Mouse (Mus musculus) forebrain, postnatal 0 days (tissue): ENCODE data around the gene Plcd3. TPM values are rescaled to one million over a fixed set of nuclear protein-coding genes. Genes with fewer than 3 reads are reported as not detected.

Experiments used
- ATAC-seq: fragments of 200-750 bp; cut with Nextera tagmentation; 2 replicates; pipeline ENCODE4 v1.8.0; 2017; ENCODE audit warnings: mild to moderate bottlenecking, moderate library complexity
- DNase-seq: peaks from one replicate; pipeline ENCODE4 v3.0.0-alpha.2; 2015
- H3K27ac ChIP-seq: fragments of 300-500 bp; sonication (generic); 2 replicates; pipeline ENCODE4 v1.5.1; 2014; ENCODE audit warnings: low read depth, mild to moderate bottlenecking, antibody characterized with exemption, low read length, moderate library complexity, mixed read lengths
- H3K27me3 ChIP-seq: fragments of 300-500 bp; sonication (generic); 2 replicates; pipeline ENCODE4 v1.6.1; 2014; ENCODE audit warnings: mild to moderate bottlenecking, low read length, mixed read lengths; ENCODE audit not compliant: insufficient read depth
- H3K36me3 ChIP-seq: fragments of 300-500 bp; sonication (generic); 2 replicates; pipeline ENCODE4 v1.6.1; 2014; ENCODE audit warnings: mild to moderate bottlenecking, moderate library complexity; ENCODE audit not compliant: insufficient read depth
- H3K4me1 ChIP-seq: fragments of 300-500 bp; sonication (generic); 2 replicates; pipeline ENCODE4 v1.6.1; 2014; ENCODE audit warnings: antibody characterized with exemption; ENCODE audit not compliant: insufficient read depth
- H3K4me2 ChIP-seq: fragments of 300-500 bp; sonication (generic); 2 replicates; pipeline ENCODE4 v1.6.1; 2014; ENCODE audit warnings: low read depth, mild to moderate bottlenecking, moderate library complexity
- H3K4me3 ChIP-seq: fragments of 300-500 bp; sonication (generic); 2 replicates; pipeline ENCODE4 v1.5.1; 2014; ENCODE audit warnings: low read depth, low read length, mixed read lengths
- H3K9ac ChIP-seq: fragments of 300-500 bp; sonication (generic); 2 replicates; pipeline ENCODE4 v1.6.1; 2014; ENCODE audit warnings: mild to moderate bottlenecking
- H3K9me3 ChIP-seq: fragments of 300-500 bp; sonication (generic); 2 replicates; pipeline ENCODE4 v1.6.1; 2016; ENCODE audit warnings: low read length
- CTCF ChIP-seq: sonication (generic); IDR thresholded peaks from 2 replicates; pipeline ENCODE4 v1.5.1; 2016; ENCODE audit warnings: antibody characterized with exemption, control low read depth, low read depth
- WGBS: fragments of 180-500 bp; shearing (Covaris S2); extraction: QIAGEN DNeasy Blood & Tissue Kit; methylation state at CpG from one replicate; pipeline ENCODE4 v1.1.7; 2014; 5-methylcytosine and 5-hydroxymethylcytosine counted together
- polyA plus RNA-seq: library from polyadenylated mRNA; unstranded; fragments of >200 nt; fragmentation: Nextera tagmentation; extraction: Ambion mirVana; gene quantifications from 2 replicates; pipeline ENCODE4 v1.2.1, GENCODE M21; 2015
- total RNA-seq: library from RNA; depleted of rRNA; stranded (reverse); fragments of >200 nt; gene quantifications from 2 replicates; pipeline ENCODE4 v1.2.3, GENCODE M21; 2014

The Plcd3 gene
- total and polyA plus RNA-seq, 2 experiments from 2014 or later = 3.6 to 8.5 TPM

- H3K27me3 ChIP-seq = no peaks in the 10 kb centered on the region
- no peak overlapping the region for H3K27ac ChIP-seq
- H3K9ac ChIP-seq = no peak overlapping the region
- no peak for TF ChIP-seq CTCF
- H3K4me1 ChIP-seq = no peaks in the 10 kb centered on the region
- DNase-seq = no peak
- WGBS = 95% methylated on average over 10 of the region's 10 CpGs
- peaks cover 43% of the 10 kb centered on the region for H3K36me3 ChIP-seq
- no peaks in the 10 kb centered on the region for H3K9me3 ChIP-seq
- no peak overlapping the region for H3K4me2 ChIP-seq
- H3K4me3 ChIP-seq = no peak overlapping the region
- no peak for ATAC-seq
Observed at GRCm38 (mm10) chr11:103070322-103070880, 31.1 kb downstream of the Plcd3 start.

GRCm38 (mm10) chr11:103069731-103070130, 31.7 kb downstream of the Plcd3 start:
- H3K9me3 ChIP-seq = no peaks in the 10 kb centered on the region
- peaks cover 48% of the 10 kb centered on the region for H3K36me3 ChIP-seq
- TF ChIP-seq CTCF = no peak
- H3K4me3 ChIP-seq = no peak overlapping the region
- no peak overlapping the region for H3K9ac ChIP-seq
- no peak overlapping the region for H3K4me2 ChIP-seq
- DNase-seq (no peak), ATAC-seq (no peak)
- 100% methylated on average over 2 of the region's 2 CpGs for WGBS
- no peaks in the 10 kb centered on the region for H3K27me3 ChIP-seq
- no peak overlapping the region for H3K27ac ChIP-seq
- H3K4me1 ChIP-seq = no peaks in the 10 kb centered on the region

GRCm38 (mm10) chr11:103068884-103069283, 32.6 kb downstream of the Plcd3 start:
- peaks cover 57% of the 10 kb centered on the region for H3K36me3 ChIP-seq
- ATAC-seq (no peak), DNase-seq (no peak)
- no peak overlapping the region for H3K4me3 ChIP-seq
- H3K27me3 ChIP-seq = no peaks in the 10 kb centered on the region
- WGBS = 94% methylated on average over 11 of the region's 11 CpGs
- H3K27ac ChIP-seq = no peak overlapping the region
- no peak for TF ChIP-seq CTCF
- no peaks in the 10 kb centered on the region for H3K4me1 ChIP-seq
- H3K9ac ChIP-seq = no peak overlapping the region
- no peak overlapping the region for H3K4me2 ChIP-seq
- H3K9me3 ChIP-seq = no peaks in the 10 kb centered on the region

- no peak for DNase-seq
- Histone ChIP-seq H3K9me3 (no peaks in the 10 kb centered on the region), H3K27me3 (no peaks in the 10 kb centered on the region), H3K4me3 (no peak overlapping the region), H3K36me3 (peaks cover 63% of the 10 kb centered on the region), H3K9ac (no peak overlapping the region), H3K4me2 (no peak overlapping the region), H3K27ac (no peak overlapping the region), H3K4me1 (no peaks in the 10 kb centered on the region)
- no peak for ATAC-seq
- TF ChIP-seq CTCF = no peak
- 98% methylated on average over 4 of the region's 4 CpGs for WGBS
Observed at GRCm38 (mm10) chr11:103068272-103068671, 33.2 kb downstream of the Plcd3 start.

- no peak overlapping the region for H3K4me2 ChIP-seq
- no peak overlapping the region for H3K27ac ChIP-seq
- no peaks in the 10 kb centered on the region for H3K9me3 ChIP-seq
- H3K4me1 ChIP-seq = no peaks in the 10 kb centered on the region
- peaks cover 68% of the 10 kb centered on the region for H3K36me3 ChIP-seq
- no peak for DNase-seq
- no peak for ATAC-seq
- TF ChIP-seq CTCF = no peak
- H3K27me3 ChIP-seq = no peaks in the 10 kb centered on the region
- WGBS = 85% methylated on average over 8 of the region's 8 CpGs
- no peak overlapping the region for H3K4me3 ChIP-seq
- H3K9ac ChIP-seq = no peak overlapping the region
Observed at GRCm38 (mm10) chr11:103067457-103068001, 33.9 kb downstream of the Plcd3 start.

GRCm38 (mm10) chr11:103067051-103067361, 34.5 kb downstream of the Plcd3 start:
- H3K9me3 ChIP-seq = no peaks in the 10 kb centered on the region
- ATAC-seq (no peak), DNase-seq (no peak)
- H3K4me2 ChIP-seq = no peak overlapping the region
- no peak overlapping the region for H3K27ac ChIP-seq
- no peak for TF ChIP-seq CTCF
- H3K36me3 ChIP-seq = peaks cover 71% of the 10 kb centered on the region
- no peaks in the 10 kb centered on the region for H3K27me3 ChIP-seq
- no peak overlapping the region for H3K4me3 ChIP-seq
- H3K9ac ChIP-seq = no peak overlapping the region
- WGBS = 98% methylated on average over 6 of the region's 6 CpGs
- no peaks in the 10 kb centered on the region for H3K4me1 ChIP-seq

GRCm38 (mm10) chr11:103066191-103067050, 35.0 kb downstream of the Plcd3 start:
- Histone ChIP-seq H3K4me1 (no peaks in the 10 kb centered on the region), H3K9ac (no peak overlapping the region), H3K4me2 (no peak overlapping the region), H3K4me3 (no peak overlapping the region), H3K36me3 (peaks cover 77% of the 10 kb centered on the region), H3K27me3 (no peaks in the 10 kb centered on the region), H3K27ac (no peak overlapping the region), H3K9me3 (no peaks in the 10 kb centered on the region)
- no peak for TF ChIP-seq CTCF
- DNase-seq = no peak
- ATAC-seq = no peak
- WGBS = 97% methylated on average over 14 of the region's 14 CpGs
